Mouse (Mus musculus) urinary bladder, postnatal 25 days (tissue): ENCODE data around the gene Rnpep.

Experiments used
- DNase-seq: peaks from one replicate; pipeline ENCODE4 v3.0.0; 2022; ENCODE audit warnings: low spot score

Rnpep gene

GRCm38 (mm10) chr1:135283826-135284291 lies at the start of gene Rnpep:
TSS of gene Rnpep (minus strand) at chr1:135284084.
- DNase-seq, result peak; percentile 61

GRCm38 (mm10) chr1:135330578-135330977 lies 46.7 kb upstream of the Rnpep start:
- DNase-seq, result no peak

DNA sequence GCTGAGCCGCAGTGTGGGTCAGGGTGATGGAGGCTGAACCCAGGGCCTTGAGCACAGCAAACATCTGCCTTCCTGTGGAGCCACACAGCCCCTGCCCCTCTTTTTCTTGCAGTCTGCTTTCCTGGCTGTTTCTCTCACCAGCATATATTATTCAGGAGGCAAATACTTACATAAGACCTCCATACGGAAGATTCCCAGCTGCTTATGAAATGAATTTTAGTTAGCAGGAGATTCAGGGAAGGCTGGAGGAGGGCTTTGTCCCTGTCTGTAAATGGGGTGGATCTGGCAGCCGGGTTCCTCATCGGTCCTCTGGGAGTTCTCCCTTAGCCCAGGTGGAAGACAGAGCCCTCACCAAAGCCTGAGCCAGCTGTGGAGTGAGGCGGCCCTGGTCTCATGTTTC lies 44.5 kb upstream of the Rnpep start:
- no peak for DNase-seq

- no peak for DNase-seq
These were observed 42.0 kb upstream of the Rnpep start for GRCm38 (mm10) chr1:135325934-135326333.

GRCm38 (mm10) chr1:135324571-135324970 lies 40.7 kb upstream of the Rnpep start, which contains the start of gene Lmod1:
TSS of gene Lmod1 (plus strand) at chr1:135324807.
- no peak for DNase-seq

DNA sequence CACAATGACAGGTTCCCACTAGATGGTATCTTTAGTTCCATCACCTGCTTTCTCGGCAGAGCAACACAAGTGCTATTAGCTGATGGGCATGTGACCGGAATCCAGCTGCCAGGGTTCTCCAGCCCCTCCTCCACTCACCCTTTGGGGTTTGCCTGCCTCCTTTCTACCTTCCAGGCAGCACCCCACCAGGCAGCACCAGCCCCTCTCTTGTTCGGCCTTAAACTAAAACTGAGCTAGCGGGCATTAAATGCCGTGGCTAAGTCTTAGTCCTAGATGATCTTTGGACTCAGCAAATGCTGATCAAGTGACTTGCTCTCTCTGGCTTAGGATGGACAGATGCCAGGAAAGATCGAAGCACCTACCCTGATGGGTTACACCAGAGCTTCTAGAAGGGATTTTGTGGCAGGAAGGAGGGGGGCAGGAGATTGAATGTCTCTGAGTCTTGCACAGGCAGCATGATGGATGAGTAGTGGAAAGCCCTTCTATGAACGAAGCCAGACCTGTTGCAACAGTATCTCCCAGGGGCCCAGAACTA lies 39.5 kb upstream of the Rnpep start:
- DNase-seq, result no peak

- peak; percentile 82 for DNase-seq
These were observed 29.6 kb upstream of the Rnpep start, which contains the start of gene Timm17a for GRCm38 (mm10) chr1:135313284-135314031. TSS of gene Timm17a (minus strand) at chr1:135313778.

GRCm38 (mm10) chr1:135312201-135312600 lies 28.3 kb upstream of the Rnpep start:
- no peak for DNase-seq

- DNase-seq, result no peak
These were observed 27.5 kb upstream of the Rnpep start for GRCm38 (mm10) chr1:135311356-135311755.

- DNase-seq, result no peak
These were observed 7.0 kb upstream of the Rnpep start for GRCm38 (mm10) chr1:135290908-135291307.

DNA sequence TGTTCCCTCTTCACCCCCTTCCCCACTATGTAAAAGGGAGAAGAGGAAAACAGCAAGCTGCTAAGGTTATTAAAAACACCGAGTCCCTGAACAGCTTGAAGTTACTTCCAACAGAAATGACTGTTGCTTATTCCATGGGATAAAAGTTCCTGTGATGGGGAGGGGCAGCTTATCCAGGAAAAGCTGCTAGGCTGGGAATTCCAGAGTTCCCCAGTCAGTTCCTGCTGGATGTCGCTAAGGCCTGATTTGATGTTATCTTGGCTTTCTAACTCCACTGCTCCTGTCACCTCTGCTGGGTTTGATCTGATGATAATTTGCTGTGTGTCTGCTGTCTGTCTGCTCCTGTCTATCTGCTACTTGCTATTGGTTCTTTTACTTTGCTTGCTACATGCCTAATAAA lies 2.4 kb upstream of the Rnpep start:
- no peak for DNase-seq

DNA sequence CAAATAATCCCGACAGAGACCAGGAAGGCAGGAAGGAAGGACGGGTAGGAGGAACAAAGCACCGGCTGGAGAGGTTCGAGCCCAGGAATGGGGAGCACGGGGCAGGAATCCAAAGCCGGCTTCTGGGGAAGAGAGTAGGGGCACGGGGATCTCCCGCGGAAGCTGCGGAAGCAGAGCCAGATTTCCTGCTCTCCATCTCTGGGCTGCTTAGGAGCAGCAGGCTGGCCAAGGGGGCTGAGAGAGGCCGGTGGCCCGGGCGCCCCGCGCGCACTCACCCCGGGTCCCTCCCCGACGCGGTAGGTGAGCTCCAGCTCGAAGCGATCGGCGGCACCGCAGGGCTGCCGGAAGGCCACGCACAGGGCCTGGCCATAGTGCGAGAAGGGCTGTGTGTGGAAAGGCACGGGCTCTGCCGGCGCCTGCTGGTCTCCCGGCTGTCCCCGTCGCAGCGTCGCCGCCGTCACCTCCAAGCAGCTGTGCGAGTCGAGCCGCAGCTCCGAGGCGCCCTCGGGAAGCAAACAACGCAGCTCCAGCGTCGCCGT lies 528 bp downstream of the Rnpep start:
- DNase-seq, result peak; percentile 32

- no peak for DNase-seq
These were observed 1.2 kb downstream of the Rnpep start for GRCm38 (mm10) chr1:135282536-135283286.

- DNase-seq, result no peak
These were observed 2.0 kb downstream of the Rnpep start for GRCm38 (mm10) chr1:135281841-135282240.

DNA sequence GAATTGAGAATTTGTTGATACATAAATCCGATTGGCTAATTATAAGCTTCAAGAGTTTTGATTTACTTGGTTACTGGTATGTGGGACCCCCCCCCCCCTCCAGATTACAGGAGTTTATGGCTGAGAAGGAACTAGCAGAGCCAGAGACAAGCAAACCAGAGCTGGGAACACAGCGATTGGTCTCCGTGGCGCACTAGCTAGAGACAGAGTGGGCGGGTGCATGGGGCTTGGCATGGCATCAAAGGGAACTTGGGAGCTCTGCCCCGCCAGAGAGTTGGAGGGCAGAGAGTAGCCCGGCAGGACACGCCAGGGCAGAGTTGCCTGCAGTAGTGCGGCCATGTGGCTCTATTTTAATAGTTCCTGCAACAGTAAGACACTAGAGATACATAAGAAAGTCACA lies 3.2 kb downstream of the Rnpep start:
- DNase-seq, result no peak

DNA sequence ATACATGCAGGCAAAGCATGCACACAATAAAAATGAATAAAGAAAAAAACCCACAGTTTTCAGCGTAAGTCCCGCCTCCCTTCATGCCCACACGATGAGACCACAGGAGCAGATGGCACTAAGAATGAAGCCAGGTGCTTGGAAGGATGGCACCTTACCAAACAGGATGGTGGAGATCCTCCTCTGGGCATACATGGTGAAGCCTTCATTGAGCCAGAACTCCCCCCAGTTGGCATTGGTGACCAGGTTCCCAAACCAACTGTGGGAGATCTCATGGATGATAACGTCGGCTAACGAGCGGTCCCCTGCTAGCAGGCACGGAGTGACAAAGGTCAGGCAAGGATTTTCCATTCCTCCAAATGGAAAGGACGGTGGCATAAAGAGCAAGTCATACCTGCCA lies 12.5 kb downstream of the Rnpep start:
- no peak for DNase-seq

- DNase-seq, result no peak
These were observed 16.0 kb downstream of the Rnpep start for GRCm38 (mm10) chr1:135267663-135268446.

- DNase-seq, result no peak
These were observed 18.1 kb downstream of the Rnpep start for GRCm38 (mm10) chr1:135265834-135266233.

GRCm38 (mm10) chr1:135263316-135263715 lies 20.6 kb downstream of the Rnpep start:
- DNase-seq, result no peak

GRCm38 (mm10) chr1:135262329-135262728 lies 21.6 kb downstream of the Rnpep start:
- no peak for DNase-seq

DNA sequence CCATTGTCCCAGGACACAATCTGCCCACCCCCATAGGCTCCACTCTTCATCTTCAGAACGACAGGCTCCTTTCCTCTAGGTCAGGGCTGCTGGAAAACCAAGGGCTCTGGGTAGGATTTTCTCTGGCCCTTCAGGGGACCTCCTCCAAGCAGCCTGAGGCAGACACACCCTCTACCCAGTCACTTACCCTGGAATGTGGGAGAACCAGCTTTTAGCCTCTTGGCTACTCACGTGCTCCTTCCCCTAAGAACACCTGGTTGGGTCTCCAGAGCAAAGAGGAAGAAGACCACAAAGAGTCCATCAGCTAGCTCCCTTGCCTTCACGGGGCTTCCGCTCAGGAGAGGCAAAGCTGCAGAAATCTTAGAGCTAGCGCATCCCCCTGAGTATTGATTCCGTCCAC lies 23.0 kb downstream of the Rnpep start:
- DNase-seq, result no peak

DNA sequence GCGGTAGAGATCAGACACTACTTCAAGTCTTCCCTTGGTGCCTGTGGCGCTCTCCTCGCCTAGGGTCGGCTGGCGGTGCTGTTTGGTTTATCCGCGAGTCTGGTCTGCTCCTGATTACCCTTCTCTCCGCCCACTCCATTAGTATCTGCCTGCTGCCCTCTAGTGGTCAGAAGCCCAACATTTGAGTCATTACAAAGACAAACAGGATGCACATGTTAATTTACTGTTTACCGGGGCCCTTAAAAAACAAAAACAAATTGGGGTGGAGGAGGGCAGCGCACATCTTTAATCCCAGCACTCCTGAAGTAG lies 24.8 kb downstream of the Rnpep start:
- peak; percentile 82 for DNase-seq
